In genomic region chr4:46635702-46636430, GRCm38 (mm10) we compare ENCODE assay signal across 26 mouse cellular contexts. TPM values are rescaled to one million over a fixed set of nuclear protein-coding genes. Genes with fewer than 3 reads are reported as not detected.
DNase-seq lines count a peak whose midpoint lies in the region; ATAC-seq and TF ChIP-seq lines count a peak whose summit lies in the region.
"Had no signal": no experiment of that assay in that cellular context is flagged by ENCODE, and none has a peak within 500 bp of the region (broad histone marks: within the 10 kb centered on the region; RNA-seq: fewer than 3 reads in every experiment).

No protein-coding gene starts in this region.

- no peaks in the 10 kb centered on the region for H3K36me3 ChIP-seq in lung, postnatal 0 days (ENCODE audit: insufficient read depth, low read length)
- H3K36me3 ChIP-seq in E14TG2a.4 (ENCODE audit: insufficient read depth, low read length), result no peaks in the 10 kb centered on the region
- peaks cover 61% of the 10 kb centered on the region for H3K36me3 ChIP-seq in megakaryocyte, embryonic 14.5 days (replicated peaks; ENCODE audit: low read length)
- H3K36me3 ChIP-seq: embryonic facial prominence, embryonic 10.5 days; G1E; hindbrain, embryonic 13.5 days; intestine, embryonic 15.5 days; limb, embryonic 13.5 days; liver, embryonic 15.5 days; stomach, embryonic 15.5 days had no signal

- H3K27me3 ChIP-seq in lung, postnatal 0 days (replicated peaks; ENCODE audit: insufficient read depth, low read length), result no peaks in the 10 kb centered on the region
- no peaks in the 10 kb centered on the region for H3K27me3 ChIP-seq in E14TG2a.4 (ENCODE audit: insufficient read depth, low read length)
- H3K27me3 ChIP-seq in megakaryocyte, embryonic 14.5 days (replicated peaks), result no peaks in the 10 kb centered on the region
- H3K27me3 ChIP-seq: hindbrain, embryonic 13.5 days; intestine, embryonic 15.5 days; limb, embryonic 13.5 days; liver, embryonic 15.5 days; stomach, embryonic 15.5 days had no signal

- 65% methylated on average over 16 of the region's 16 CpGs for WGBS in lung, postnatal 0 days

- no peak for ATAC-seq in lung, postnatal 0 days
- ATAC-seq in common myeloid progenitor, adult 5-6 weeks (replicated peaks; ENCODE audit: low read depth, poor library complexity, severe bottlenecking), result peak; percentile 72
- ATAC-seq: activated CD4-positive, CD25-positive, alpha-beta regulatory T cell, adult 4 months; forebrain, embryonic 13.5 days; intestine, embryonic 15.5 days had no signal

- no peaks in the 10 kb centered on the region for H3K4me1 ChIP-seq in lung, postnatal 0 days (ENCODE audit: insufficient read depth, low read depth, low read length)
- H3K4me1 ChIP-seq in E14TG2a.4 (replicated peaks; ENCODE audit: low read depth, low read length), result peaks cover 57% of the 10 kb centered on the region
- H3K4me1 ChIP-seq in megakaryocyte, embryonic 14.5 days, result peaks cover 66% of the 10 kb centered on the region
- H3K4me1 ChIP-seq: forebrain, embryonic 13.5 days; hindbrain, embryonic 13.5 days; limb, embryonic 13.5 days had no signal

- H3K4me2 ChIP-seq in lung, postnatal 0 days (replicated peaks; ENCODE audit: low read depth, low read length), result no peak overlapping the region
- H3K4me2 ChIP-seq: forebrain, embryonic 13.5 days; heart, embryonic 11.5 days; hindbrain, embryonic 13.5 days; intestine, embryonic 15.5 days; limb, embryonic 13.5 days; liver, embryonic 15.5 days; stomach, embryonic 15.5 days had no signal

- H3K27ac ChIP-seq in lung, postnatal 0 days (ENCODE audit: low read length), result no peak overlapping the region
- H3K27ac ChIP-seq: embryonic facial prominence, embryonic 10.5 days; forebrain, embryonic 13.5 days; hindbrain, embryonic 13.5 days; intestine, embryonic 15.5 days; limb, embryonic 13.5 days; liver, embryonic 15.5 days; stomach, embryonic 15.5 days had no signal

- no peak overlapping the region for H3K4me3 ChIP-seq in lung, postnatal 0 days (ENCODE audit: low read depth, low read length)
- peak overlapping the region; percentile 41 for H3K4me3 ChIP-seq in E14TG2a.4 (replicated peaks; ENCODE audit: low read length)
- H3K4me3 ChIP-seq in megakaryocyte, embryonic 14.5 days (replicated peaks), result peak overlapping the region; percentile 23
- H3K4me3 ChIP-seq: embryonic facial prominence, embryonic 10.5 days; forebrain, embryonic 13.5 days; hindbrain, embryonic 13.5 days; intestine, embryonic 15.5 days; limb, embryonic 13.5 days; liver, embryonic 15.5 days; myocyte; stomach, embryonic 15.5 days had no signal

- no peaks in the 10 kb centered on the region for H3K9me3 ChIP-seq in lung, postnatal 0 days (ENCODE audit: low read length)
- H3K9me3 ChIP-seq in E14TG2a.4 (ENCODE audit: low read length), result no peaks in the 10 kb centered on the region
- H3K9me3 ChIP-seq in megakaryocyte, embryonic 14.5 days, result no peaks in the 10 kb centered on the region
- H3K9me3 ChIP-seq: embryonic facial prominence, embryonic 10.5 days; forebrain, embryonic 13.5 days; G1E; hindbrain, embryonic 13.5 days; intestine, embryonic 15.5 days; limb, embryonic 13.5 days; liver, embryonic 15.5 days; stomach, embryonic 15.5 days had no signal

- no peak for TF ChIP-seq EP300 in lung, postnatal 0 days (IDR thresholded peaks at IDR 0.05)

- peak; percentile 51 for DNase-seq in lung, postnatal 0 days (ENCODE audit: low spot score)
- no peak for DNase-seq in lung, postnatal 25 days (ENCODE audit: low spot score)
- DNase-seq in cerebellum, adult 18-20 months, result no peak
- no peak for DNase-seq in heart, adult 8-10 months (ENCODE audit: low spot score)
- DNase-seq: adrenal gland, postnatal 36 days; cerebellum, adult 2 months; gastrocnemius, postnatal 25 days; heart, postnatal 10 days; lung, postnatal 10 days; midbrain, embryonic 14.5 days; right cerebral cortex, postnatal 14 days; thymus, adult 18-20 months had no signal

- H3K9ac ChIP-seq in lung, postnatal 0 days (replicated peaks; ENCODE audit: low read depth), result no peak overlapping the region
- H3K9ac ChIP-seq: forebrain, embryonic 13.5 days; hindbrain, embryonic 13.5 days; intestine, embryonic 15.5 days; limb, embryonic 13.5 days; liver, embryonic 15.5 days; stomach, embryonic 15.5 days had no signal

- no peak for TF ChIP-seq CTCF in lung, postnatal 0 days (IDR thresholded peaks at IDR 0.05)
- no peak for TF ChIP-seq CTCF in E14TG2a.4 (conservative IDR thresholded peaks at IDR 0.05; ENCODE audit: low read length)

RNA-seq across cellular contexts. Expression of gene Tbc1d2, which starts 14.1 kb away (rescaled TPM):
- polyA plus RNA-seq in lung, postnatal 0 days (2015; fragmentation: Nextera tagmentation; extraction: Ambion mirVana), result 6.7 and 6.9 TPM in 2 replicates
- total RNA-seq in common myeloid progenitor, adult 5-6 weeks (2017), result 4.1 and 5.3 TPM in 2 replicates
- polyA plus RNA-seq in megakaryocyte, embryonic 14.5 days (2012; ENCODE audit: insufficient read depth, low replicate concordance), result 4.5 and 7.8 TPM in 2 replicates
- total RNA-seq in heart, adult 8-10 months (2022), result 1 to 10 TPM in 3 of 4 experiments, under 1 TPM in 1; 0.92 to 1.8 (median 1.3) TPM
- polyA plus RNA-seq: G1E had no signal

RNA-seq across cellular contexts. Expression of gene Coro2a, which starts 33.9 kb away (rescaled TPM):
- 2.3 and 2.5 TPM in 2 replicates for polyA plus RNA-seq in lung, postnatal 0 days (2015; fragmentation: Nextera tagmentation; extraction: Ambion mirVana)
- 47.3 and 61.3 TPM in 2 replicates for total RNA-seq in common myeloid progenitor, adult 5-6 weeks (2017)
- 29.8 and 31.3 TPM in 2 replicates for polyA plus RNA-seq in megakaryocyte, embryonic 14.5 days (2012; ENCODE audit: insufficient read depth, low replicate concordance)
- total RNA-seq in heart, adult 8-10 months (2022), result under 1 TPM; 0.22 to 0.63 (median 0.46) TPM

Comparison
In these comparisons a context has a peak if more than half of its experiments do, and no peak if none do; other contexts are left out.
1. RNA of gene Coro2a, which starts 33.9 kb away (total RNA-seq): 47.3 to 61.3 TPM in common myeloid progenitor, adult 5-6 weeks; 0.22 to 0.63 TPM in heart, adult 8-10 months; every median in the first group is over 10 times any median in the second.